Mouse (Mus musculus) embryonic stem cell, embryonic (primary cell): Measurements from ENCODE around the gene Ankrd42.

Experiments
- CTCF ChIA-PET, 4 experiments: fragments of 300-600 bp in 2 of 4; fragments of 350-600 bp in 2 of 4; sonication (Branson Sonifier 250); formaldehyde crosslinking; loops; one replicate each; lab custom pipeline; 2022; ENCODE audit warnings: inconsistent platforms in 2 of 4; lab: Charles Lee
- POLR2A ChIA-PET, 4 experiments: fragments of 300-600 bp in 2 of 4; fragments of 350-600 bp in 2 of 4; sonication (Branson Sonifier 250); formaldehyde crosslinking; loops; one replicate each; lab custom pipeline; 2022; ENCODE audit warnings: antibody characterized with exemption in 4 of 4, inconsistent platforms in 1 of 4; lab: Charles Lee

Ankrd42 gene

GRCm38 (mm10) chr7:92637021-92637625 lies at the start of gene Ankrd42:
TSS of gene Ankrd42 (minus strand) at chr7:92637142.
- POLR2A ChIA-PET, result interaction anchor here (0.5 to 21.0 kb wide), 9 partner anchors 15 to 437 kb away, joined by 3 to 265 read pairs (median 6); partner anchors contain the start of genes Pcf11 (in 3 of the 4), Ddias (in 1 of the 4), Prcp (in 1 of the 4) and Rab30 (in 1 of the 4)
- CTCF ChIA-PET, result no interaction called here

DNA sequence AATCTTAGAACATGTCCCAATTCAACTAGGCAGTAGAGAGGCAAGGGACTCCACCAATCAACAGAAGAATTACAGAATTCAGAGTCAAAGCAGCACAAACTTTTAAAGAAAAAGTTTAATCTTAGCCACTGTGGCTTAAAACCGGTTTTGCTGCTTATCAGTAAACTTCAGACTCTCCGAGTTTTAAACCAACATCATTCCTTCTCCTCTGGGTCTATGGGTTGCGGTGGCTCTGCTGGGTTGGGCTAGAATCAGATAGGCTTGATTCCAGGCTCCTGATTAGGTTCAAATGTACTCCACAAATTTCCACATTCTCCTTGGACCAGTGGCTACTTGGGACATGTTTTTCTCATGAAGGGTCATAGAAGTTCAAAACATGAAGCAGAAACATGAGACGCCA lies 40.4 kb upstream of the Ankrd42 start:
- CTCF ChIA-PET, result no interaction called here
- POLR2A ChIA-PET, result interaction anchor here in 2 of 4 experiments (0.8 to 2.1 kb wide), 3 partner anchors 8 to 28 kb away, joined by 3 to 7 read pairs (median 3); partner anchors contain the start of gene Pcf11 (in 1 of the 2)

DNA sequence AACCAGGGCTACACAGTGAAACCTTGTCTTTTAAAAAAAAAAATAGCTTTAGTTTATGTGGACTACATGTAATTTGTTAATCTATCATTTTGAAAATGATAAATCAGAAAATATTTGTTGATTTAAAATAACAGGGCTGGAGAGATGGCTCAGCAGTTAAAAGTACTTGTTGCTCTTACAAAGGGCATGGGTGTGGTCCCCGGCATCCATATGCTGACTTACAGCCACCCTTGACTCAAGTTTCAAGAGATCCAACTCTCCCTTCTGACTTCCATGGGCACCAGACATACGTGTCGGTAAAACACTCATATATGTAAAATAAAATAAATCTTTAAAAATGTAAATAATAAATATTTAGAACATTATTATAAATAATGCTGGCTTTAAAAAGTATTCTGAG lies 38.2 kb upstream of the Ankrd42 start:
- ChIA-PET POLR2A (interaction anchor here in 3 of 4 experiments (0.7 to 1.7 kb wide), 6 partner anchors 9 to 66 kb away, joined by 3 to 7 read pairs (median 3); partner anchors contain the start of gene Rab30 (in 1 of the 3)), CTCF (no interaction called here)

GRCm38 (mm10) chr7:92669507-92670471 lies 32.8 kb upstream of the Ankrd42 start, which contains the start of gene Pcf11:
TSS of gene Pcf11 (minus strand) at chr7:92669934.
- ChIA-PET CTCF (interaction anchor here in 1 of 4 experiments (0.5 kb wide), 1 partner anchor 227 kb away, joined by 10 read pairs; no protein-coding TSS in a partner anchor), POLR2A (interaction anchor here (0.6 to 8.1 kb wide), 77 partner anchors 8 to 410 kb away, joined by 3 to 265 read pairs (median 4); partner anchors contain the start of genes Ankrd42 (in 3 of the 4), Ccdc90b (in 3 of the 4), Rab30 (in 3 of the 4) and Ddias (in 2 of the 4))

DNA sequence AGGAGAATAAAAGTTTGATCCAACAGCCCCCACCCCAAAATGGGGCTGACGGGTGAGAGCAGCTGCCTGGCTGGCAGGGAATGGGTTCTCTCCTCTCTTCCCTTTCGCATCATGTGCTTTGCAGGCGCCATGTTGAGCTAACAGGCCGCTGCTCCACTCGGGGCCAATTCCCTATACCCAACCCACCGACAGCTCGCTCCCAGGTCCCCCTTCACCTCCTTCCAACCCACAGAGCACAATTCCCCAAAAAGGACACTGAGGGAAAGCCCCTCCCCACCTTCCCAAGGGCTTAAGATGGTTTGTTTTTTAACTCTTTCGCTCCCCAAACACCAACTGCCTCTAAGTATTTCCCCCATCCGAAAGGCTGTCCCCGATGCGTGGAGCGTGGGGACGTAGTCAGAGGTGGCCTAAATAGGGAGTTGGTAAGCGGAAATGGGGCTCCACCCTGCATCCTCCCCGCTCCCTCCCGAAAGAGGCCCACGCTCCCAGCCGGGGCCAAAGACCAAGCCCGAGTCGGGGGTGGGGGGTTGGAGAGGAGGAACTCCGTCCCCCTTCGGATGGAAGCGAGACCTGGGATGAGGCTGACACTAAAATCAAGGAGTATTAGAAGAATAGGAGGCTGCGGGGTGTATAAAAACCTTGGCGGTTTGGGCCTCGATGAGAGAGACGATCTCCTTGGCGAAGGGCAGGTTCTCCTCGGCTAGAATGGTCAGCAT lies 32.0 kb upstream of the Ankrd42 start:
- POLR2A ChIA-PET, result interaction anchor here (0.6 to 8.1 kb wide), 67 partner anchors 8 to 1827 kb away, joined by 3 to 265 read pairs (median 4); partner anchors contain the start of genes Ccdc90b (in 3 of the 4), Rab30 (in 3 of the 4), Ankrd42 (in 2 of the 4) and Ddias (in 2 of the 4)
- CTCF ChIA-PET, result interaction anchor here in 1 of 4 experiments (0.5 kb wide), 1 partner anchor 15 kb away, joined by 3 read pairs; no protein-coding TSS in a partner anchor

GRCm38 (mm10) chr7:92666274-92666820 lies 29.4 kb upstream of the Ankrd42 start:
- POLR2A ChIA-PET, result interaction anchor here (0.6 to 8.1 kb wide), 20 partner anchors 8 to 237 kb away, joined by 3 to 265 read pairs (median 4); partner anchors contain the start of genes Rab30 (in 3 of the 4), Ankrd42 (in 1 of the 4) and Prcp (in 1 of the 4)
- CTCF ChIA-PET, result no interaction called here

DNA sequence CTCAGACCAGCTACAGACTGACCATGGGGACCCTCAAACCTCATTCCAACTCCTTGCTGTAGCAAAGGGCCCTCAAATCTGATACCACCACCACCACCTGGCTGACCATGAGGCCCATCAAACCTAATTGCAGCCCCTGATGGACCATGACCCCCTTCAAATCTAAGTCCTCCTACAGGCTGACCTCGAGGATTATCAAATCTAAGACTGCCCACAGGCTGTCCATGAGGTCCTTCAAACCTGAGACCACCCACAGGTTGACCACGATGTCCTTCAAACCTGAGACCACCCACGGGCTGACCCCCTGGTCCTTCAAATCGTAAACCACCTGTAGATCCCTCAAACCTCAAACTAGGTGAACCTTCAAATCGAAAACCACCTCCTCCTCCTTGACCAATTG lies 21.1 kb upstream of the Ankrd42 start:
- CTCF ChIA-PET, result no interaction called here
- POLR2A ChIA-PET, result interaction anchor here in 3 of 4 experiments (1.2 to 11.7 kb wide), 4 partner anchors 11 to 17 kb away, joined by 3 to 167 read pairs (median 8); partner anchors contain the start of genes Pcf11 (in 2 of the 3) and Ankrd42 (in 1 of the 3)

DNA sequence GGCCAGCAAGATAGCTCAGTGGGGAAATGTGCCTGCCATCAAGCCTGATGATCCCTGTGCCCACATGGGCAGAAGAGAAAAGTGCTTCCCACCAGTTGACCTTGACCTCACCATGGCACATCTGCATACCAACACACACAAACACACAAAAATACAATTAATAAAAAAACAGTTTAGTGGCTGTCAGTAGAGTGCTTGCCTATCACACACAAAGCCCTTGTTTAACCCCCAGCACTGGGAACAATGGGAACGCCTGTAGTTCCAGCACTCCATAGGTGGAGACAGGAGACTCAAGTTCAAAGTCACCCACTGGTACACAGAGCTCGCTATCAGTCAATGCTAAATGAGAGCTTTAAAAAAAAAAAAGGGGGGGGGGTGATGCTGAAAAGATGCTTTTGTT lies 19.4 kb upstream of the Ankrd42 start:
- POLR2A ChIA-PET, result interaction anchor here (0.6 to 21.0 kb wide), 23 partner anchors 9 to 219 kb away, joined by 3 to 265 read pairs (median 4); partner anchors contain the start of genes Pcf11 (in 3 of the 4), Ankrd42 (in 2 of the 4), Ccdc90b (in 1 of the 4) and Prcp (in 1 of the 4)
- CTCF ChIA-PET, result interaction anchor here in 3 of 4 experiments (0.6 to 0.7 kb wide), 4 partner anchors 15 to 251 kb away, joined by 3 to 8 read pairs (median 4); no protein-coding TSS in a partner anchor

DNA sequence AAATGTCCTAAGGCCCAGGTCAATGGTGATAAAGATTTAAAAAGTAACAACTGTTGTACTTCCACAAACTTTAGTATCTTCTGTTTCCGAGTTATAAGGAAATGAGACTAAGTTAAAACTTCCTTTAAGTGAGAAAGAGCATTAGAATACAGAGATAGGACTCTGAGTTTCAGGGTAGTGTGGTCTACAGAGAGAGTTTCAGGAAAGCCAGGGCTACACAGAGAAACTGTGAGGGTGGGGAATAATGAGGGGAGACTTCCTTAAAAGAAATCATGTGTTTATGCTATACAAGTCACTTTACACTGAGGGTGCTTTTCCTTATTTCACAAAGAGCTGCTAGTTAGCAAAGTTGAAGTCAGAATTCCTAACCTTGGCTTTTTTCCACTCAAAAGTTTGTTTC lies 16.4 kb upstream of the Ankrd42 start:
- ChIA-PET CTCF (interaction anchor here in 1 of 4 experiments (0.5 kb wide), 1 partner anchor 1502 kb away, joined by 10 read pairs; no protein-coding TSS in a partner anchor), POLR2A (interaction anchor here (0.6 to 21.0 kb wide), 17 partner anchors 8 to 222 kb away, joined by 3 to 265 read pairs (median 5); partner anchors contain the start of genes Pcf11 (in 4 of the 4), Ankrd42 (in 1 of the 4), Ccdc90b (in 1 of the 4) and Ddias (in 1 of the 4))

- CTCF ChIA-PET, result no interaction called here
- POLR2A ChIA-PET, result interaction anchor here in 3 of 4 experiments (0.5 to 21.0 kb wide), 15 partner anchors 4 to 227 kb away, joined by 3 to 265 read pairs (median 4); partner anchors contain the start of genes Pcf11 (in 3 of the 3), Rab30 (in 2 of the 3) and Ankrd42 (in 1 of the 3)
Measured at GRCm38 (mm10) chr7:92647790-92648189, 10.8 kb upstream of the Ankrd42 start.

- CTCF ChIA-PET, result interaction anchor here in 1 of 4 experiments (0.6 kb wide), 1 partner anchor 225 kb away, joined by 3 read pairs; no protein-coding TSS in a partner anchor
- POLR2A ChIA-PET, result interaction anchor here in 3 of 4 experiments (0.9 to 21.0 kb wide), 14 partner anchors 10 to 233 kb away, joined by 3 to 265 read pairs (median 8); partner anchors contain the start of genes Pcf11 (in 3 of the 3), Ccdc90b (in 1 of the 3) and Rab30 (in 1 of the 3)
Measured at GRCm38 (mm10) chr7:92642358-92642757, 5.4 kb upstream of the Ankrd42 start.

- ChIA-PET POLR2A (interaction anchor here (0.5 to 21.0 kb wide), 12 partner anchors 12 to 477 kb away, joined by 3 to 265 read pairs (median 6); partner anchors contain the start of genes Pcf11 (in 3 of the 4), Ddias (in 2 of the 4), Prcp (in 2 of the 4) and Ccdc90b (in 1 of the 4)), CTCF (interaction anchor here in 1 of 4 experiments (0.6 kb wide), 1 partner anchor 110 kb away, joined by 5 read pairs; no protein-coding TSS in a partner anchor)
Measured at GRCm38 (mm10) chr7:92638050-92638449, 1.1 kb upstream of the Ankrd42 start.

- CTCF ChIA-PET, result no interaction called here
- POLR2A ChIA-PET, result interaction anchor here (0.5 to 21.0 kb wide), 9 partner anchors 16 to 437 kb away, joined by 3 to 265 read pairs (median 5); partner anchors contain the start of genes Pcf11 (in 3 of the 4) and Rab30 (in 1 of the 4)
Measured at GRCm38 (mm10) chr7:92636295-92637011, 489 bp downstream of the Ankrd42 start.

DNA sequence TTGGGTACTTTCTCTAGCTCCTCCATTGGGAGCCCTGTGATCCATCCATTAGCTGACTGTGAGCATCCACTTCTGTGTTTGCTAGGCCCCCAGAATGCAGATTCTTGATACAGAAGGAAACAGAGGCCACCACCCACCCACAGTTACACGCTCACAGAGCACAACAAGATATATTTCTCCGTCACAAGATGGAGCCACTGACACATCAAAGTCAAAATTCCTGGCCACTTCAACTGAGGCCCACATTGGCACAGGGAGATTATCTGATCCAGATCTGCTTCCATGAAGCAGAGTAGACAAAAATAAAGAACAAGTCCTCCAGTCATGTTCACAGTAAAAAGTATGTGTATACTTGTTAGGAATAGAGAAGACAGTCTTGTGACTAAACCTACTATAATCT lies 6.8 kb downstream of the Ankrd42 start:
- ChIA-PET POLR2A (interaction anchor here in 2 of 4 experiments (0.8 to 0.9 kb wide), 2 partner anchors 40 to 245 kb away, joined by 3 to 4 read pairs; partner anchors contain the start of gene Pcf11 (in 1 of the 2)), CTCF (interaction anchor here in 3 of 4 experiments (0.6 to 0.9 kb wide), 4 partner anchors 210 to 323 kb away, joined by 3 to 5 read pairs (median 4); no protein-coding TSS in a partner anchor)

- ChIA-PET POLR2A (interaction anchor here in 1 of 4 experiments (1.1 kb wide), 1 partner anchor 116 kb away, joined by 4 read pairs; the partner anchor contains the start of gene Rab30), CTCF (no interaction called here)
Measured at GRCm38 (mm10) chr7:92624488-92624887, 12.5 kb downstream of the Ankrd42 start.
